Mouse (Mus musculus) T-helper 17 cell (primary cell): ENCODE results near the gene Olfr103.

Source experiments
- in situ Hi-C, 2 experiments: fragments of 300-600 bp; cut with MboI, MseI; formaldehyde crosslinking; loops; 1 replicate in 1 of 2; 2 replicates in 1 of 2; pipeline ENCODE4 v1.15.1; 2025; ENCODE audit warnings: high pct_unique_total_duplicates in 2 of 2

Olfr103 gene

GRCm38 (mm10) chr17:37339598-37339997, at the start of gene Olfr103:
TSS of gene Olfr103 (minus strand) at chr17:37339698.
- in situ Hi-C loops = no loop called here

- in situ Hi-C loops = no loop called here
Observed at GRCm38 (mm10) chr17:37378733-37379132, 39.2 kb upstream of the Olfr103 start, which contains the start of gene Olfr105-ps. TSS of gene Olfr105-ps (plus strand) at chr17:37379033.

GRCm38 (mm10) chr17:37359282-37359681, 19.8 kb upstream of the Olfr103 start, which contains the start of gene Olfr104-ps:
TSS of gene Olfr104-ps (plus strand) at chr17:37359582.
- in situ Hi-C loops = no loop called here

- in situ Hi-C loops = no loop called here
Observed at GRCm38 (mm10) chr17:37316954-37317353, 22.5 kb downstream of the Olfr103 start, which contains the start of gene Olfr102. TSS of gene Olfr102 (minus strand) at chr17:37317054.

- in situ Hi-C loops = no loop called here
Observed at GRCm38 (mm10) chr17:37310146-37310699, 29.3 kb downstream of the Olfr103 start.

- in situ Hi-C loops = no loop called here
Observed at GRCm38 (mm10) chr17:37308483-37308882, 31.0 kb downstream of the Olfr103 start.

- in situ Hi-C loops = no loop called here
Observed at GRCm38 (mm10) chr17:37304213-37304612, 35.3 kb downstream of the Olfr103 start, which contains the start of gene Olfr101. TSS of gene Olfr101 (minus strand) at chr17:37304313.
